Mouse (Mus musculus) CH12.LX (cell line): ENCODE results near the gene Arhgap31.

Source experiments
- CTCF ChIP-seq, 2 experiments: IDR thresholded peaks in 1 of 2; conservative IDR thresholded peaks in 1 of 2; 2 replicates each; pipeline ENCODE4 v1.5.1; 2011 to 2012; ENCODE audit warnings: low read depth in 2 of 2, low read length in 2 of 2, improper control_type of control experiment in 1 of 2, inconsistent platforms in 1 of 2, mild to moderate bottlenecking in 1 of 2, moderate library complexity in 1 of 2
- MEF2A ChIP-seq: IDR thresholded peaks from 2 replicates; pipeline ENCODE4 v1.6.1; 2014; ENCODE audit warnings: low read depth, mild to moderate bottlenecking, inconsistent platforms, low read length, improper control_type of control experiment, borderline replicate concordance
- TBP ChIP-seq: conservative IDR thresholded peaks from 2 replicates; pipeline ENCODE4 v1.6.1; 2011; ENCODE audit warnings: low read depth, low read length, improper control_type of control experiment
- USF1 ChIP-seq: IDR thresholded peaks from 2 replicates; pipeline ENCODE4 v1.6.1; 2014; ENCODE audit warnings: low read depth, mild to moderate bottlenecking, inconsistent platforms, low read length, improper control_type of control experiment

- no peak for TF ChIP-seq CTCF (conservative IDR thresholded peaks at IDR 0.05 in 1 of 2, IDR thresholded peaks at IDR 0.05 in 1 of 2; ENCODE audit: low read depth in 2 of 2, low read length in 2 of 2)
- TF ChIP-seq TBP: no peak
- no peak for TF ChIP-seq USF1
- TF ChIP-seq MEF2A: no peak
Measured at GRCm38 (mm10) chr16:38592946-38593345, 120.1 kb downstream of the Arhgap31 start.
